Mouse (Mus musculus): ENCODE results near the gene Olfr1212.

The Olfr1212 gene

DNA sequence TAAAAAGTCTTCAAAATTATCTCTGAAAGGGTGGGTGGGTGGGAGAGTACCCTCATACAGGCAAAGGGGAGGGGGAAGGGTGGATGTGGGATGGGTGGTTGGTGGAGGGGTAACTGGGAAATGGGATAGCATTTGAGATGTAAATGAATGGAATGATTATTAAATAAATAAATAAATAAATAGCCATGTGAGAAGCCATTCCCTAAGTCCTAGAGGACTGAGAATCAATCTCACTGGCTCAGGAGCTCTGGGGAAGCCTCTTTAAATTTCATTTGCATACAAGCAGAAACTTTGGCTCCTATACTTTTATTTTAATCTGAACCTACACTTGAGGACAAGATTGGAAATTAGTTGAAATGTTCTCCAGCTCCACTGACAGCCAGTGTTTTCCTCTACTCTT lies at the start of gene Olfr1212:
Gene Olfr1212, plus strand, starts transcription at position 301 of the 400 bp plus-strand sequence.
- no peak for DNase-seq (ENCODE audit: low spot score in 2 of 2)

- DNase-seq (ENCODE audit: low spot score in 2 of 2) = no peak
These were observed 38.7 kb upstream of the Olfr1212 start, which contains the start of gene Olfr1209 for GRCm38 (mm10) chr2:88915057-88915456. Gene Olfr1209 (minus strand): TSS chr2:88915157.

DNA sequence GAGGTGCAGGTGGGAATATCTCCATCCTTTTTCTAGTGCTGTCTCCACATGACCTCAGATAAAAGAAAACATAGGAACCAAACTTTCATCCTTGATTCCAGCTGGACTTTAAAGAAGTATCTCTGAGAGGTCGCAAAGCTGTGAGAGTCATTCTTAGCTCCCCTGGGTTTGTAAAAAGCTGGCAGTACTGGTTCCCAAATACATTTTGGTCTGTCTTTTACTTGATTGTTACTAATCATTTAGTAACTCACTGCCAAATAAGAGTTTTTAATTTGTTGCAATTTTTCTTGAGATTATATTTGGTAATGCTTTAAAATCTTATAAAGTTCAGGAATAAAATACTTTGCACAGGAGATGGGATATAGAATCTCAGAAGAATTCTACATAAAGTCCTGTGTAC lies 15.8 kb upstream of the Olfr1212 start, which contains the start of gene Olfr1211:
Gene Olfr1211, minus strand, starts transcription at position 101 of the 400 bp plus-strand sequence.
- no peak for DNase-seq (ENCODE audit: low spot score in 2 of 2)

DNA sequence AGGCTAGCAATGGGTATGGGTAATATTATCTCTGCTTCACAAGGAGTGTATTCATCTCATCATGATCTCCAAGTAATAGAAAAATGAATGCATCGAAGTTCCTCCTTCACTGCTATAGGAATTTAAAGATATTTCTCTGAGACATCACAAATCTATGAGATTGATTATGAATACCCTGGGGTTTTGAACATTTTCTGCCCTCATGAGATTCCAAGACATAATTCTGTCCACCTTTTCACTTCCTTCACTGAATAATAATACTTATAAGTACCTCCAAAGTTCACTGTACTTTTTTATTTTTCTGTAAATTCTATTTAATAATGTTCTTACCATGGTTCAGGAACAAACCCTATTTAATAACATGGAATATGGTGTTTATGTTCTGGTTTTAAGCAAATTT lies 26.4 kb downstream of the Olfr1212 start, which contains the start of gene Gm13762:
Gene Gm13762, minus strand, starts transcription at position 101 of the 400 bp plus-strand sequence.
- no peak for DNase-seq (ENCODE audit: low spot score in 2 of 2)

DNA sequence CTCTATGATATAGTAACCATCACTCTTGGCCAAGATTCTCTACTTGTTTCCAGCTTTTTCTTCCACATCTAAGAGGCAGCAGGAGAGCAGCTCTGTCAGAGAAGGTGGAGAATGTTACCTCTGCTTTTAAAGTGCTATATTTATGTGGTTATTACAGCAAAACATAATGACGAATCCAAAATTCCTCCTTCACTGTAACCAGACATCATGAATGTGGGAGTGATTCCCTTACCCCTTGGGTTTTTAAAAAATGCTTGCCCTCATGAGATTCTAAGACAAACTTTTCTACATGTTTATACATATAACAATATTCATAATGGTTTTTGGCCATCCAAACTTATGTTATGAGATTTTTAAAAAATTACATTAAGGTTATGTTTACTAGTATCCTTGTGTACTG lies 38.8 kb downstream of the Olfr1212 start, which contains the start of gene Olfr1214:
Gene Olfr1214, minus strand, starts transcription at position 101 of the 400 bp plus-strand sequence.
- DNase-seq (ENCODE audit: low spot score in 2 of 2) = no peak

GRCm38 (mm10) chr2:89006873-89007272 lies 53.1 kb downstream of the Olfr1212 start, which contains the start of gene Olfr1215:
Gene Olfr1215 (minus strand): TSS chr2:89006973.
- no peak for DNase-seq (ENCODE audit: low spot score in 2 of 2)

All from frontal cortex, postnatal 36 days (tissue).